Mouse (Mus musculus): ENCODE results near the gene Dtx2. TPM values are rescaled to one million over a fixed set of nuclear protein-coding genes. Genes with fewer than 3 reads are reported as not detected.

The Dtx2 gene
- total RNA-seq, 2 experiments from 2014 or later: 2.3 to 22.1 TPM

DNA sequence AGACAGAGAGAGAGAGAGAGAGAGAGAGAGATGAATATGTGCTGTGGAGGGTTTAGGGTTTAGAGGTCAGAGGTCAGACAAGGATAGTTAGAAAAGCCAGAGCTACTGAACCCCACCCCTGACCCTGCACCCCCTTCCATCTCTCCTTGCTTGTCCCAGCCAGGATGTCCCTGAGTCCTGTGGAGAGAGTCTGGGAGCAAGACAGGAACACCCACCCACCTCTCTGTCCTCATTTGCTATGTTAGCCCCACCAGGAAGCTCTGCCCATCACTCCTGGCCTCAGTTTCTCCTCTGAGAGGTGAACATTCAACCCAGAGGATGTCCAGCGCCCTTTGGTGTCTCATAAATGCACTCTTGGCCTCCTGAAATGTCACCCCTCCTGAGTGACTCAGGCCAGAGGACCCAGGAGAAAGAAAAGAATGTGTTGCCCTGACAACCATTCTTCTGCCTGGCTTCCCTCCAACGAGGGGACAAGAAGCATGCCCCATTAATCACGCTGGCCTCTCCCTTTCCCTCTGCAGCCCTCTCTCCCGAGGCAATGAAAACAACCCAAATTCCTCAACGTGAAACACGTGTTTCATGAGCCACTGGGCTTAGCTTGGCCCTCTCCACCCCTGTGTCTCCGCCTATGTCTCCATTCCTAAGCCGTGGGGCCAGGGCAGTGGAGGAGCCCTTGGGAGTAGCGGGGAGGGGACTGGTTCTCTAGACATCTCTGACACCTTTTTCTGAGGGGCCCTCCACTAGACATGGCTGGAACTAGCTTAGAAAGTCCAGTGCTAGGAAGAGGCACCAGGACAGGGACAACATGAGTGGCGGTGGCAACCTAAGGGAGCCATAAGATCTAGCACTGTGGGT is 56.9 kb downstream of the Dtx2 start:
- no peak for ATAC-seq (replicated peaks; ENCODE audit: low FRiP score, low TSS enrichment, poor library complexity, severe bottlenecking)

DNA sequence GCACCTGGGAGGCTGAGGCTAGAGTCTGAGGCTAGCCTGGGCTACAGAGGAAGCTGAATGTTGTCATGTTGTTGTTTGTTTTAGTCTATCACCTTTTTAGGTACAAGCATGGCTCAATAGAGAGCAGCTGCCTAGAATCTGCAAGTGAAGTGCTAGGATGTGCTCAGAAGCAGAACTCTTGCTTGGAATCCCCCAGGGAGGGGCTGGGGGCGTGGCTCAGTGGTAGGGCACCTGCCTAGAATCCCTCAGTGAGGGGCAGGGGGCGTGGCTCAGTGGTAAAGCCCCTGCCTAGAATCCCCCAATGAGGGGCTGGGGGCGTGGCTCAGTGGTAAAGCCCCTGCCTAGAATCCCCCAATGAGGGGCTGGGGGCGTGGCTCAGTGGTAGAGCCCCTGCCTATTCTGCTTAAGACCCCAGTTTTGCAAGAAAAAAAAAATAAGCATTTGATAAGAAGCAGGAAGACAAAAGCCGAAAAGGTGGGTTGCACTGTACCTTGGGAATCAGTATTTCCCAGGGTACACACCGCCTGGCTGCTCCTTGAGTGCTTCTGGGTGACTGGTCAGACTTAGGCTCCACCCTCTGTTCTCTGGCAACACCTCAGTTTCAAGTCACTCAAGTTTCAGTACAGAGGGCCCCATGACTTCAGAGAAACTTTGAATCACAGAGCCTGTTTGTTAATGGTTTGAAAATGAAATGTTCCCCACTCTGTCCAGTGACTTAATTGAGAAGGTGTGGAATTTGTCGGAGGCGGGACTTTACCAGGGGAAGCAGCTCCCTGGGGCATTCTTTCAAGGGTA is 58.5 kb downstream of the Dtx2 start:
- ATAC-seq (replicated peaks; ENCODE audit: low FRiP score, low TSS enrichment, poor library complexity, severe bottlenecking): no peak

DNA sequence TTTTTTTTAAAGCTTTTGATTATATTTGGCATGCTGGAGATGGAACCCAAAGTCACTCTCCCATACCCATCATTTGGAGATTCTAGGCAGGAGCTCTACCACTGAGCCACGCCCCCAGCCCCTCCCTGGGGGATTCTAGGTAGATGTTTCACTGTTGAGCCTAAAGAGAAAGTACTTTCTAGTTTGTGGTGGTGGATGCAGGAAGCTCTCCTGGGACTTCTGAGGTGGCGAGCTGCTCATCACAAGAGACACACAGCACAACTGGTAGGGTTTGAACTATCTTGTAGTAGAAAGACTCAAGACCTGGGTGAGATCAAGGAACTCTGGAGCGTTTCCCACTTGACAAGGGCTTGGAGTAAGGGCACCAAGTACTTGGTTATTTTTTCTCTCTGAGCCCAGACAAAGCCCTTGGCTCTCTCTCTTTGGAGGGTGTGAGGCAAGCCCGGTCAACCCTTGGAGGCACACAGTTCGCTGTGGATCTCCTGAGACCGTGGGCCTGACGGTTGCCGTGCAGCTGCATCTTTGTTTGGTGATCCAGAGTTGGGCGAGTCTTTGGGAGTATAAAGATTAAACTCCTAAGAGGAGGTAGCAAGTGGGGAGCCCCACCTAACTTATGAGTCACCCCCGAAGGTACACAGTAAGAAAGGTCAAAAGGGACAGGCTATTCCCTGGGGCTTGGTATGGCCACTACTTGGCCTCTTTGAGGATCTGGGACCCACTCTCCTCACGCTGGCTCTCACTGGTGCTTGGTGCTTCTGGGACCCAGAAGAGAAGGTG is 59.9 kb downstream of the Dtx2 start, which contains the start of gene Upk3bl:
TSS of gene Upk3bl (plus strand) at position 192 of the 777 bp plus-strand sequence.
- ATAC-seq (replicated peaks; ENCODE audit: low FRiP score, low TSS enrichment, poor library complexity, severe bottlenecking): no peak

DNA sequence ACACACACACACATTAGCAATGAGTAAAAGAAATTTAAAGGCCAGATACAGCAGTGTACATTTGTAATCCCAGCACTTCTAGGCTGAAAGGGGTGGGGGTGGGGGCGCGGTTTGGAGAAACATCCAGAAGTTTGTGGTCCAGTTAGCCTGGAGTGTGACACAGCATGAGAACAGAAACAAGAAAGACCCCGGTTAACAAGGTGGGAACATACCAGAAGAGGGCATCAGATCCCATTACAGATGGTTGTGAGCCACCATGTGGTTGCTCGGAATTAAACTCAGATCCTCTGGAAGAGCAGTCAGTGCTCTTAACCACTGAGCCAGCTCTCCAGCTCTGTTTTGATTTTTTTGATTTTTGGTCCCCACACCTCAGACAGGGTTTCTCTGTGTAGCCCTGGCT is 61.5 kb downstream of the Dtx2 start:
- ATAC-seq (replicated peaks; ENCODE audit: low FRiP score, low TSS enrichment, poor library complexity, severe bottlenecking): no peak

DNA sequence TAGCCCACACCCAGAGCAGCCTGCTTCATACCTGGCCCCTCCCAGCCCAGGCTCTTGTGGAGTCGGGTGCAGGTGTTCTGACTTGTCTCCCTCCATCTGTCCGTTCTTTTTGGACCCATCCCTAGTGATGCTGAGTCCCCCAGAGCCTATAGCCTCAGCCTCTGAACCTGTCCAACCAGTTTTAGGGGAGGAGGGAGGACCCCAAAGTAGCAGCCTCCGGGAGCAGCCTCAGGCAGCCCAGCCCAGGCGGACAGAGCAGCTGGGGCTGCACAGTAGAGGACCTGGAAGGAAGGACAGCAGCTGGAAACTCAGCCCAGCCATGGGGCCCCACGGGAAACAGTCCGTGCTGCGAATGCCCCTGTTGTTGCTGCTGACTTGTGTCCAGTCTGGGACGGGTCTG is 62.5 kb downstream of the Dtx2 start:
- no peak for ATAC-seq (replicated peaks; ENCODE audit: low FRiP score, low TSS enrichment, poor library complexity, severe bottlenecking)

DNA sequence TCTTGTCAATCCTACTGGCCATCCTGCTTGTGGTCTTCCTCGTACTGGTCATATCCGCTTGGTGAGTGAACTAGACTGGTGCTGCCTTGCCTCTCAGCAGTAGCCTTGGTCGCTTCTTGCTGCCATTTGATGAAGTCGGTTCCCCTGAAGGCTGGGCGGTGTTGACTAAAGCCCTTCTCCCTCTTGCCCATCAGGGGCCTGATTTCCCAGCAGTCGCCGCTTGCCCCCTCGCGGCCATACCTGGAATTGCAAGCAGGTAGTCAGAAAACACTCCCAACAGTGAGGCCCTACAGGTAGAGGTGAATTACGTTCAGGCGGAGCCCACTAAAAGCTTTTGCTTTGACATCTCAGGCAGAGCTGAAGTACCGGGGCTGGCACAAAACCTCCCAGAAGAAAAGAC is 67.0 kb downstream of the Dtx2 start:
- ATAC-seq (replicated peaks; ENCODE audit: low FRiP score, low TSS enrichment, poor library complexity, severe bottlenecking): peak; percentile 71

DNA sequence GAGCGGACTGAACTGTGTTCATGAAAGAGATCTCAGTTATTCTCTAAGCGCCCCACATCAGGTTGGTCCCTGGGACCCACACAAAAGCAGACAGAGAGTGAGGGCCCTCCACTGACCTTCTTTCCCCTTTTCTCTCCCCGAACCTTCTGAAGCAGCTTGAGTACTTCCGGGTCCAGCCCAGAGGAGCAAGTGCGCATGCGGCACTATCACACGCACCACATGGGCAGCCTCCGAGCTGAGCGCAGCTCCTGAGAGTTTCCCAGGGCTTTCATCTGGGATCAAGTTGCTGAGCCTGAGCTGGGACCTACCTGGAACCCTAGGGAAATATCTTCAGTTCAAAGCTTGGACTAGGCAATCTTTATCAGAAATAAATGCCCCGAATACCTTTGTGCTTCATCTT is 69.3 kb downstream of the Dtx2 start:
- ATAC-seq (replicated peaks; ENCODE audit: low FRiP score, low TSS enrichment, poor library complexity, severe bottlenecking): no peak

DNA sequence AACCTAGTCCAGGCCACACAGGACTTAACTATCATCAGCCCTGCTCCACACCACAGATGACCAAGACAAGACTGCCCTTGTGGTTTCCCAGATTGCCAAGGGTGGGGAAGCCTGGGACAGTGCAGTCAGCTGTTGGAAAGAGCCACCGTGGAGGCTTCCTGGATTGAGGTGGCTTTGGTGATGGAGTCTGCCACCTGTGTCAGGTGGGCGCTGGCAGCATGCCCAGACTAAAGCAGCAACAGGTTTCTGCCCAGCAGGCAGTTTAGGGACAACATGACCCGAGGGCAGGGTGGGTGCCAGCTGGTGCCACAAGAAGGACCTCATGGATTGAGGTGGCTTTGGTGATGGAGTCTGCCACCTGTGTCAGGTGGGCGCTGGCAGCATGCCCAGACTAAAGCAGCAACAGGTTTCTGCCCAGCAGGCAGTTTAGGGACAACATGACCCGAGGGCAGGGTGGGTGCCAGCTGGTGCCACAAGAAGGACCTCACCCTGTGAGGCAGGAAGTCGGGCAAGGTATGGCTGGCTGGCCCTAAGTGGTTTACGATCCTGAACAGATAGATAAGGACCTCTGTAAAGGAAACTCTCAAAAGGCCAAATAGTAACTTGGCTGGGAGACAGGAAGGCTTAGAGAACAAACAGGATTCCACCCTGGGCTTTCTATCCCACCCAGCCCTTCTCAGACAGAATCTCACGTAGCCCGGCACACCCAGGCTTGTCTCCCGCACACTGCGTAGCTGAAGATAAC is 72.0 kb downstream of the Dtx2 start:
- peak; percentile 59 for ATAC-seq (replicated peaks; ENCODE audit: low FRiP score, low TSS enrichment, poor library complexity, severe bottlenecking)

DNA sequence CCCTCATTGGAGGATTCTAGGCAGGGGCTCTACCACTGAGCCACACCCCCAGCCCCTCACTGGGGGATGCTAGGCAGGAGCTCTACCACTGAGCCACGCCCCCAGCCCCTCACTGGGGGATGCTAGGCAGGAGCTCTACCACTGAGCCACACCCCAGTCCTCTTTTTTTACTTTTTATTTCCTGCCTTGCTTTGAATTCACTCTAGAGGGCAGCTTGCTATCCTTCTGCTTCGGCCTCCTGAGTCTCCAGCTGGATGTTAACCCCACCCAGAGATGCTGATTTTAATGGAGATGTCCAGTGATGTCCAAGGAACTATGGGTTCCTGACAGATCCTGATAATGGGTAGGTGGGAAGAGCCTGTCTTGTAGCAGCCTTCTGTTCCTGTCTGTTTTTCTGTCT is 74.8 kb downstream of the Dtx2 start:
- ATAC-seq (replicated peaks; ENCODE audit: low FRiP score, low TSS enrichment, poor library complexity, severe bottlenecking): no peak

DNA sequence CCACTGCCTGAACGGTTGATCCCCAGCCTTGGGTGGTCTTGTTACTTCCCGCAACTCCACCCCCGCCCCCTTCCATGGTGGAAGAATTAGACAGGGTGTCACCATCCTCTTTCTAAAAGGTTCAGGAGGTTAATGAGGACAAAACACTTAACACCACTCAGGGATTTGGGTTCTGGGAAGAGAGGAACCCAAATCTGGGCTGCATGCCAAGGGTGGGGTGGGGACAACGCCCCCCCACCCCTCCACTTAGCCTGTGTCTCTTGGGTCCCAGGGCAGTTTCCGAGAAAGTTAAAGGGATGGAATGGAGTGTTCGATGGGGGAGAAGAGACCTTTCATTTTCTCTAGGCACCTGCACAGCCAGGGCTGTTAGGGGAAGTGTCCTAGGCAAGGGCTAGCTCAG is 78.5 kb downstream of the Dtx2 start:
- ATAC-seq (replicated peaks; ENCODE audit: low FRiP score, low TSS enrichment, poor library complexity, severe bottlenecking): no peak

DNA sequence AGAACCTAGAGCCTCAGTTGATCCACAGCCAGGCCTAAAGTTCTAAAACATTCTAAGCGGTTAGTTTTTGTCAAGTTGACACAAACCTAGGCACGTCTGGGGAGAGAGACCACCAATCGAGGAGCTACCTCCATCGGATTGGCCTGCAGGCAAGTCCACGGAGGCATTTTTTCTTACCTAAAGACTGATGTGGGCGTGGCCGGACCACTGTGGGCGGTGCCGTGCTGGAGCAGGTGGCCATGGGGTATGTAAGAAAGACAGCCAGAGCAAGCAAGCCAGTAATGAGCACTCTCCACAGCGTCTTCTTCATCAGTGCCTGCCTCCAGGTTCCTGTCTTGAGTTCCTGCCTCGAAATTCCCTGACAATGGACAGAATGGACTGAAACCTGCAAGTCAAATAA is 78.9 kb downstream of the Dtx2 start:
- ATAC-seq (replicated peaks; ENCODE audit: low FRiP score, low TSS enrichment, poor library complexity, severe bottlenecking): no peak

DNA sequence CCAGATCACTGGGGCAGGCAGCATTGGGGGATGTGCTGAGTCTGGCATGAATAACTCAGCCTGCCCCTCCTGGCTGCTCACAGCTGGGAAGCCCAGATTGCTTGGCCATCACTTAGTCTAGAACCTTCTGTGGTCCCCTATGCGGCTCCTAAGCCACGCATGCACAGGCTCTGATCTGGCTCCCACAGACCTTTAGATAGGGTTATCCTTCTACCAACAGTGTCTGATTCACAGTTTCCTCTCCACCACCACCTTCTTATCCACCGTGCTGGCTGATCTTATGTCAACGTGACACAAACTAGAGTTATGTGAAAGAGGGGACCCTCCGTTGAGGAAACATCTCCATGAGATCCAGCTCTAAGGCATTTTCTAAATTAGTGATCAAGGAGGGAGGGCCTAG is 80.5 kb downstream of the Dtx2 start:
- 0 out of 2 replicates have a peak, but pooled peaks have one; percentile 38 for ATAC-seq (replicated peaks; ENCODE audit: low FRiP score, low TSS enrichment, poor library complexity, severe bottlenecking)

DNA sequence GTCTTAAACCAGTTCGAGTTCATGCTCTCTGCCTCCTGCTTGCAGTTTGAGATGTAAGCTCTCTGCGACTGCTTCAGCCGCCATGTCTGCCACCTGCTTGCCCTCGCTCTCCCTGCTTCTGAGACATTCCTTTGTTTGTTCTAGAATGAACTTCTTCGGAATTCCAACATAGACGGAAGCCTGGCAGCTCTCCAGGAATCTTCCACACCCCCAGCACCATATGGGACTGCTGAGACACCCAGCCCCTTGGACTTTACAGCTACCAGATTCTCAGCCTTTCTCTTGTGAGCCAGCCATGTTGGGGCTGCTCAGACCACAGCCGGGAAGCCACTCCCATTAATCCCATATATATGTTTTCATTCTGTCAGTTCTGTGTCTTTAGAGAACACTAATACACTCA is 81.7 kb downstream of the Dtx2 start:
- ATAC-seq (replicated peaks; ENCODE audit: low FRiP score, low TSS enrichment, poor library complexity, severe bottlenecking): no peak

DNA sequence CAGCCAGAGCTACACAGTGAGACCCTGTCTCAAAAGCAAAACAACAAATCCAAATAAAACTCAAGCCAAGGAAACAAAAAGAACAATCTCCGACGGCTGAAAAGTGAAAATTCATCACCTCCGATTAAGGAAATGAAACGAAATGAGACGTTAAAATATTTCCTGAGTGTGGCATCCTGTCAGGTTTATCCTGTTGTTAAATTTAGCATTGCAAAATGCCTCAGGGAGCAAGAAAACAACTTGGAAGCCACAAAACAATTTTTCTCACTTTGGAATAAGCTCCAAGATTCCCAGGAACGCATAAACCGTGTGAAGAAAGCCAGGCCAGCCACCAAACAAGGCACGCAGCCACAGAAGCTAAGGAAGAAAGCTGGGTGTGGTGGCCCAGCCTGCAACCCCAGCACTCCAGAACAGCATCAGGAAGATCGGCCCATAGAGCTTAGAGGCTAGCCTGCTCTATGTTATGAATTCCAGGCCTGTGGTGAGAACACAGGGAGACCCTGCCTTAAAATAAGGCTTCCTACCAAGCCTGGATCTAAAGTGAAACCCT is 82.5 kb downstream of the Dtx2 start:
- ATAC-seq (replicated peaks; ENCODE audit: low FRiP score, low TSS enrichment, poor library complexity, severe bottlenecking): no peak

DNA sequence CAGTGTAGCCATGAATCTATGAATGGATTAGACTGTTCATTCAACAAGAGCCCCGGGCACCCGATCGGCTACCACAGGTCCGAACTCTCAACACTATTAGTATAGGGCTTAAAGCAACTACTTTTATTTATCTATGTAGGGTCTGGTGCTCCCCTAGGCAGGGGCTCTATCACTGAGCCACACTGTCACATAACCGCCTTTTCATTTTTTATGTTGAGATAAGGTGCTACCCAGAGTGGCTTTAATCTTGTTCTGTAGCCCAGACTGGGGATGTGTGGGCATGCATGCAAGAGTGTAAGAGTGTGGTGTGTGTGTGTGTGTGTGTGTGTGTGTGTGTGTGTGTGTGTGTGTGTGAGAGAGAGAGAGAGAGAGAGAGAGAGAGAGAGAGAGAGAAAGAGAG is 83.5 kb downstream of the Dtx2 start:
- ATAC-seq (replicated peaks; ENCODE audit: low FRiP score, low TSS enrichment, poor library complexity, severe bottlenecking): peak; percentile 54

DNA sequence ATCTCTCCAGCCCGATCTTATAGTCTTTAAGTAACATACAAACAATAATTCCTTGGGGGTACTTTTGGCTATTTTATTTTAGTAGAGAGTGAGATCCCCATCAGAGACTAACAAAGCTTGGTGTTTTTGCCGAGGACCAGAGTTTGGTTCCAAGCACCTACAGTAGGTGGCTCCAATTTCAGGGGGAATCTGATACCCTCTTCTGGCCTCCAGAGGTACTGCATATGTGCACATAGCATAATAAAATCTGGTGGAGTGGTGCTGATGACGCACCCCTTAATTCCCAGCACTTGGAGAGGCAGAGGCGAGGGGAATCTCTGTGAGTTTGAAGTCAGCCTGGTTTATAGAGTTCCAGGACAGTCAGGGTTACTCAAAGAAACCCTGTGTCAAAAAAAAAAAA is 87.7 kb downstream of the Dtx2 start:
- ATAC-seq (replicated peaks; ENCODE audit: low FRiP score, low TSS enrichment, poor library complexity, severe bottlenecking): no peak

Measured in megakaryocyte-erythroid progenitor cell, adult 5-6 weeks (primary cell).